ENCODE assay signal across 8 mouse cellular contexts in the genomic region with DNA sequence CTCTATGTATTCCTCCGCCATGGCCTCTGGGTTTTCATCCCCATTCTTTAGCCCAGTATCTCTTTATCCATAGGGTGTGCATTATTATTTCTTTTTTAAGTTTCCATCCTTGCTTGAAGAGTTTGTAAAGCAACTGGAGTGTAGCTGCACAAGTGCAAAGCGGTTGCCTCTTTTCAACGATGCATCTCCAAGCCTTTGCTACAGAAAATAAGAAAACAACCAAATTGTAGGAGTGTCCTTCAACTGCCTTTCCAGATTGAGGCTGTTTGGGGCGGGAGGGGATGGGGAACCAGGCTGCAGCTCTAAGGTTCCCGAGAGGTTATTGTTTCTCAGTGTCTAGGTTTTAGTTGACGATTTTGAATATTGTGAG. TPM values are rescaled to one million over a fixed set of nuclear protein-coding genes. Genes with fewer than 3 reads are reported as not detected.
DNase-seq lines count a peak whose midpoint lies in the region; ATAC-seq and TF ChIP-seq lines count a peak whose summit lies in the region.

No protein-coding gene starts in this region.

- H3K4me3 ChIP-seq in lung, embryonic 15.5 days: peak overlapping the region; percentile 64
- peak overlapping the region; percentile 64 for H3K4me3 ChIP-seq in embryonic facial prominence, embryonic 12.5 days
- H3K4me3 ChIP-seq in intestine, postnatal 0 days (ENCODE audit: low read depth, low read length): peak overlapping the region; percentile 69
- H3K4me3 ChIP-seq in neural tube, embryonic 14.5 days (ENCODE audit: low read depth, low read length): peak overlapping the region; percentile 66

- H3K27ac ChIP-seq in lung, embryonic 15.5 days: no peak overlapping the region
- H3K27ac ChIP-seq in embryonic facial prominence, embryonic 12.5 days: peak overlapping the region; percentile 87
- no peak overlapping the region for H3K27ac ChIP-seq in intestine, postnatal 0 days (ENCODE audit: low read depth, low read length)
- H3K27ac ChIP-seq in neural tube, embryonic 14.5 days (ENCODE audit: low read depth, low read length): peak overlapping the region; percentile 55; the same call in 1 of the 2 replicates

- H3K27me3 ChIP-seq in lung, embryonic 15.5 days: peaks cover 17% of the 10 kb centered on the region; the same call in 1 of the 2 replicates
- peaks cover 11% of the 10 kb centered on the region; the same call in 1 of the 2 replicates for H3K27me3 ChIP-seq in embryonic facial prominence, embryonic 12.5 days
- no peaks in the 10 kb centered on the region for H3K27me3 ChIP-seq in intestine, postnatal 0 days (replicated peaks; ENCODE audit: control insufficient read depth, insufficient read depth, low read length)
- H3K27me3 ChIP-seq in neural tube, embryonic 14.5 days (ENCODE audit: control insufficient read depth, insufficient read depth, low read length): no peaks in the 10 kb centered on the region; the same call in 1 of the 2 replicates

- intact Hi-C loops in left cerebral cortex, postnatal 14 days (cut with DNase I): no loop called here

- peak overlapping the region; percentile 56 for H3K4me2 ChIP-seq in lung, embryonic 15.5 days
- H3K4me2 ChIP-seq in embryonic facial prominence, embryonic 12.5 days (replicated peaks): peak overlapping the region; percentile 60
- peak overlapping the region; percentile 59 for H3K4me2 ChIP-seq in intestine, postnatal 0 days (replicated peaks; ENCODE audit: low read depth)
- peak overlapping the region; percentile 56; the same call in 1 of the 2 replicates for H3K4me2 ChIP-seq in neural tube, embryonic 14.5 days (ENCODE audit: low read depth, low read length)

- peak overlapping the region; percentile 71 for H3K9ac ChIP-seq in lung, embryonic 15.5 days
- H3K9ac ChIP-seq in embryonic facial prominence, embryonic 12.5 days: peak overlapping the region; percentile 78
- peak overlapping the region; percentile 74; the same call in 1 of the 2 replicates for H3K9ac ChIP-seq in intestine, postnatal 0 days (ENCODE audit: low read depth, low read length)
- H3K9ac ChIP-seq in neural tube, embryonic 14.5 days (replicated peaks; ENCODE audit: low read depth, low read length): peak overlapping the region; percentile 75

- WGBS in lung, embryonic 15.5 days: 14% methylated on average over 6 of the region's 6 CpGs
- WGBS in embryonic facial prominence, embryonic 12.5 days: 11% methylated on average over 6 of the region's 6 CpGs
- WGBS in intestine, postnatal 0 days: 19% methylated on average over 6 of the region's 6 CpGs
- WGBS in neural tube, embryonic 14.5 days: 26% methylated on average over 6 of the region's 6 CpGs

- H3K4me1 ChIP-seq in lung, embryonic 15.5 days: 0 out of 2 replicates have a peak, but pooled peaks cover 8% of the 10 kb centered on the region
- no peaks in the 10 kb centered on the region for H3K4me1 ChIP-seq in embryonic facial prominence, embryonic 12.5 days
- H3K4me1 ChIP-seq in intestine, postnatal 0 days (replicated peaks; ENCODE audit: control insufficient read depth, insufficient read depth, low read length): no peaks in the 10 kb centered on the region
- no peaks in the 10 kb centered on the region for H3K4me1 ChIP-seq in neural tube, embryonic 14.5 days (ENCODE audit: control insufficient read depth, insufficient read depth, low read length)

- no peak for ATAC-seq in lung, embryonic 15.5 days (ENCODE audit: borderline replicate concordance, extremely low read depth, low FRiP score, low TSS enrichment)
- no peak for ATAC-seq in embryonic facial prominence, embryonic 12.5 days (ENCODE audit: insufficient number of reproducible peaks, insufficient read depth, low FRiP score, low TSS enrichment)
- no peak for ATAC-seq in intestine, postnatal 0 days
- ATAC-seq in neural tube, embryonic 14.5 days (ENCODE audit: low read depth): no peak

- no peak for DNase-seq in lung, postnatal 14 days
- DNase-seq in gastrocnemius, postnatal 4 days (ENCODE audit: low spot score in 2 of 2): no peak
- no peak for DNase-seq in left cerebral cortex, postnatal 14 days (ENCODE audit: low spot score in 2 of 2)
- no peak for DNase-seq in natural killer cell, adult 2 months (ENCODE audit: low spot score in 2 of 2)

- no peaks in the 10 kb centered on the region for H3K36me3 ChIP-seq in lung, embryonic 15.5 days
- H3K36me3 ChIP-seq in embryonic facial prominence, embryonic 12.5 days: 0 out of 2 replicates have a peak, but pooled peaks cover under 1% of the 10 kb centered on the region
- no peaks in the 10 kb centered on the region for H3K36me3 ChIP-seq in intestine, postnatal 0 days (ENCODE audit: control insufficient read depth, insufficient read depth)
- no peaks in the 10 kb centered on the region for H3K36me3 ChIP-seq in neural tube, embryonic 14.5 days (ENCODE audit: control insufficient read depth, insufficient read depth, low read length)

- no peaks in the 10 kb centered on the region for H3K9me3 ChIP-seq in lung, embryonic 15.5 days
- no peaks in the 10 kb centered on the region for H3K9me3 ChIP-seq in embryonic facial prominence, embryonic 12.5 days
- no peaks in the 10 kb centered on the region for H3K9me3 ChIP-seq in intestine, postnatal 0 days (ENCODE audit: control insufficient read depth)
- no peaks in the 10 kb centered on the region for H3K9me3 ChIP-seq in neural tube, embryonic 14.5 days (ENCODE audit: control insufficient read depth, low read length)

- no peak for TF ChIP-seq CTCF in intestine, postnatal 0 days (IDR thresholded peaks at IDR 0.05; ENCODE audit: low read depth)

RNA-seq across cellular contexts. Expression of a gene that starts 1.3 kb away (rescaled TPM):
- 128 and 134 TPM in 2 replicates for polyA plus RNA-seq in lung, embryonic 15.5 days (2015; fragmentation: Nextera tagmentation; extraction: Ambion mirVana)
- polyA plus RNA-seq in embryonic facial prominence, embryonic 12.5 days (2016; fragmentation: Nextera tagmentation; extraction: Ambion mirVana): 181 and 189 TPM in 2 replicates
- polyA plus RNA-seq in intestine, postnatal 0 days (2015; fragmentation: Nextera tagmentation; extraction: Ambion mirVana): 38.5 and 38.7 TPM in 2 replicates
- polyA plus RNA-seq in neural tube, embryonic 14.5 days (2014; fragmentation: Nextera tagmentation; extraction: Ambion mirVana): 273 and 274 TPM in 2 replicates
- total RNA-seq in gastrocnemius, postnatal 4 days (2021): 100 to 1,000 TPM in 1 of 2 experiments, 10 to 100 TPM in 1; 95.0 to 110 TPM
- total RNA-seq in left cerebral cortex, postnatal 14 days (2021): 100 to 1,000 TPM; 183 to 190 TPM

Comparison
In these comparisons a context has a peak if more than half of its experiments do, and no peak if none do; other contexts are left out.
1. H3K27ac ChIP-seq: peak in embryonic facial prominence, embryonic 12.5 days (single experiment) and neural tube, embryonic 14.5 days (single experiment); none in lung, embryonic 15.5 days (single experiment) and intestine, postnatal 0 days (single experiment).
2. Peak in every context shown above with its lines, with median percentiles within 50 percentile points of each other: H3K4me2 ChIP-seq, H3K4me3 ChIP-seq and H3K9ac ChIP-seq.